Mouse (Mus musculus) intestine, embryonic 14.5 days (tissue): Measurements from ENCODE around the gene Fbn1. TPM values are rescaled to one million over a fixed set of nuclear protein-coding genes. Genes with fewer than 3 reads are reported as not detected.

Source experiments
- ATAC-seq: fragments of 200-750 bp; cut with Nextera tagmentation; replicated peaks from 2 replicates; pipeline ENCODE4 v1.8.0; 2017; ENCODE audit warnings: low read depth, moderate number of reproducible peaks, moderate TSS enrichment, moderate library complexity; ENCODE audit not compliant: low FRiP score, low TSS enrichment
- DNase-seq: peaks from one replicate; pipeline ENCODE4 v3.0.0-alpha.2; 2018; ENCODE audit warnings: low spot score
- H3K27ac ChIP-seq: fragments of 300-500 bp; sonication (generic); 2 replicates; pipeline ENCODE4 v1.5.1; 2014; ENCODE audit warnings: low read depth, mild to moderate bottlenecking, control low read depth
- H3K27me3 ChIP-seq: fragments of 300-500 bp; sonication (generic); replicated peaks from 2 replicates; pipeline ENCODE4 v1.6.1; 2014; ENCODE audit warnings: low read length, control low read depth; ENCODE audit not compliant: control insufficient read depth, insufficient read depth
- H3K36me3 ChIP-seq: fragments of 300-500 bp; sonication (generic); 2 replicates; pipeline ENCODE4 v1.6.1; 2014; ENCODE audit warnings: low read length, control low read depth; ENCODE audit not compliant: control insufficient read depth, insufficient read depth
- H3K4me1 ChIP-seq: fragments of 300-500 bp; sonication (generic); replicated peaks from 2 replicates; pipeline ENCODE4 v1.6.1; 2014; ENCODE audit warnings: low read length, control low read depth, mixed read lengths; ENCODE audit not compliant: control insufficient read depth, insufficient read depth
- H3K4me2 ChIP-seq: fragments of 300-500 bp; sonication (generic); 2 replicates; pipeline ENCODE4 v1.6.1; 2014; ENCODE audit warnings: low read length
- H3K4me3 ChIP-seq: fragments of 300-500 bp; sonication (generic); 2 replicates; pipeline ENCODE4 v1.5.1; 2014; ENCODE audit warnings: low read depth, low read length, control low read depth, mixed read lengths
- H3K9ac ChIP-seq: fragments of 300-500 bp; sonication (generic); 2 replicates; pipeline ENCODE4 v1.6.1; 2014; ENCODE audit warnings: mild to moderate bottlenecking, low read length
- H3K9me3 ChIP-seq: fragments of 300-500 bp; sonication (generic); 2 replicates; pipeline ENCODE4 v1.6.1; 2016; ENCODE audit warnings: low read length, control low read depth; ENCODE audit not compliant: control insufficient read depth
- WGBS: fragments of 180-500 bp; shearing (Covaris S2); extraction: QIAGEN DNeasy Blood & Tissue Kit; methylation state at CpG from one replicate; pipeline ENCODE4 v1.1.7; 2014; 5-methylcytosine and 5-hydroxymethylcytosine counted together
- polyA plus RNA-seq: library from polyadenylated mRNA; unstranded; fragments of >200 nt; fragmentation: Nextera tagmentation; extraction: Ambion mirVana; gene quantifications from 2 replicates; pipeline ENCODE4 v1.2.1, GENCODE M21; 2014

The Fbn1 gene
- polyA plus RNA-seq, 1 experiment from 2014 or later = 45.1 TPM

GRCm38 (mm10) chr2:125275617-125276016 lies 232.2 kb downstream of the Fbn1 start:
- ATAC-seq (no peak), DNase-seq (no peak)
- Histone ChIP-seq H3K9me3 (peaks cover 3% of the 10 kb centered on the region; the same call in 1 of the 2 replicates), H3K4me1 (no peaks in the 10 kb centered on the region), H3K4me3 (no peak overlapping the region), H3K36me3 (no peaks in the 10 kb centered on the region), H3K27me3 (no peaks in the 10 kb centered on the region), H3K4me2 (no peak overlapping the region), H3K9ac (no peak overlapping the region), H3K27ac (no peak overlapping the region)
- 50% methylated on average over 5 of the region's 5 CpGs for WGBS

GRCm38 (mm10) chr2:125268876-125269275 lies 238.9 kb downstream of the Fbn1 start:
- Histone ChIP-seq H3K4me2 (no peak overlapping the region), H3K9me3 (peaks cover 3% of the 10 kb centered on the region; the same call in 1 of the 2 replicates), H3K27ac (no peak overlapping the region), H3K27me3 (no peaks in the 10 kb centered on the region), H3K36me3 (no peaks in the 10 kb centered on the region), H3K4me3 (no peak overlapping the region), H3K4me1 (no peaks in the 10 kb centered on the region), H3K9ac (no peak overlapping the region)
- 76% methylated on average over 1 of the region's 1 CpGs for WGBS
- ATAC-seq = no peak
- DNase-seq = no peak

- DNase-seq (no peak), ATAC-seq (no peak)
- Histone ChIP-seq H3K27me3 (no peaks in the 10 kb centered on the region), H3K9me3 (no peaks in the 10 kb centered on the region), H3K27ac (no peak overlapping the region), H3K4me3 (no peak overlapping the region), H3K4me2 (no peak overlapping the region), H3K4me1 (no peaks in the 10 kb centered on the region), H3K36me3 (0 out of 2 replicates have a peak, but pooled peaks cover 8% of the 10 kb centered on the region), H3K9ac (no peak overlapping the region)
- 25% methylated on average over 9 of the region's 9 CpGs for WGBS
These were observed 244.0 kb downstream of the Fbn1 start for GRCm38 (mm10) chr2:125263753-125264152.

GRCm38 (mm10) chr2:125263056-125263455 lies 244.7 kb downstream of the Fbn1 start:
- no peaks in the 10 kb centered on the region for H3K27me3 ChIP-seq
- DNase-seq (peak; percentile 54), ATAC-seq (0 out of 2 replicates have a peak, but pooled peaks have one; percentile 53)
- no peak overlapping the region for H3K9ac ChIP-seq
- H3K9me3 ChIP-seq = no peaks in the 10 kb centered on the region
- H3K4me3 ChIP-seq = no peak overlapping the region
- WGBS = 25% methylated on average over 5 of the region's 5 CpGs
- H3K36me3 ChIP-seq = peaks cover 12% of the 10 kb centered on the region
- no peak overlapping the region for H3K4me2 ChIP-seq
- no peak overlapping the region for H3K27ac ChIP-seq
- no peaks in the 10 kb centered on the region for H3K4me1 ChIP-seq

GRCm38 (mm10) chr2:125260326-125260725 lies 247.5 kb downstream of the Fbn1 start:
- WGBS = 91% methylated on average over 2 of the region's 2 CpGs
- H3K4me3 ChIP-seq = no peak overlapping the region
- DNase-seq (peak; percentile 46), ATAC-seq (no peak)
- H3K9me3 ChIP-seq = no peaks in the 10 kb centered on the region
- no peak overlapping the region for H3K27ac ChIP-seq
- no peaks in the 10 kb centered on the region for H3K4me1 ChIP-seq
- H3K4me2 ChIP-seq = no peak overlapping the region
- H3K27me3 ChIP-seq = no peaks in the 10 kb centered on the region
- H3K9ac ChIP-seq = no peak overlapping the region
- H3K36me3 ChIP-seq = peaks cover 38% of the 10 kb centered on the region

- no peaks in the 10 kb centered on the region for H3K27me3 ChIP-seq
- ATAC-seq (no peak), DNase-seq (peak; percentile 47)
- peaks cover 42% of the 10 kb centered on the region for H3K36me3 ChIP-seq
- H3K4me2 ChIP-seq = no peak overlapping the region
- no peak overlapping the region for H3K4me3 ChIP-seq
- H3K27ac ChIP-seq = no peak overlapping the region
- H3K9ac ChIP-seq = no peak overlapping the region
- H3K9me3 ChIP-seq = peaks cover 2% of the 10 kb centered on the region; the same call in 1 of the 2 replicates
- no peaks in the 10 kb centered on the region for H3K4me1 ChIP-seq
- 86% methylated on average over 14 of the region's 14 CpGs for WGBS
These were observed 248.3 kb downstream of the Fbn1 start for GRCm38 (mm10) chr2:125259230-125260120.

- ATAC-seq = no peak
- no peak overlapping the region for H3K4me2 ChIP-seq
- no peaks in the 10 kb centered on the region for H3K27me3 ChIP-seq
- H3K27ac ChIP-seq = no peak overlapping the region
- H3K4me1 ChIP-seq = no peaks in the 10 kb centered on the region
- no peak for DNase-seq
- peaks cover 7% of the 10 kb centered on the region; the same call in 1 of the 2 replicates for H3K9me3 ChIP-seq
- 33% methylated on average over 3 of the region's 3 CpGs for WGBS
- H3K4me3 ChIP-seq = no peak overlapping the region
- no peak overlapping the region for H3K9ac ChIP-seq
- peaks cover 76% of the 10 kb centered on the region for H3K36me3 ChIP-seq
These were observed 251.9 kb downstream of the Fbn1 start for GRCm38 (mm10) chr2:125255886-125256285.

- H3K4me1 ChIP-seq = no peaks in the 10 kb centered on the region
- H3K9ac ChIP-seq = no peak overlapping the region
- H3K9me3 ChIP-seq = peaks cover 7% of the 10 kb centered on the region; the same call in 1 of the 2 replicates
- DNase-seq = no peak
- 99% methylated on average over 3 of the region's 3 CpGs for WGBS
- H3K4me2 ChIP-seq = no peak overlapping the region
- H3K27me3 ChIP-seq = no peaks in the 10 kb centered on the region
- no peak overlapping the region for H3K4me3 ChIP-seq
- peaks cover 86% of the 10 kb centered on the region for H3K36me3 ChIP-seq
- H3K27ac ChIP-seq = no peak overlapping the region
- no peak for ATAC-seq
These were observed 253.2 kb downstream of the Fbn1 start for GRCm38 (mm10) chr2:125254630-125255029.
